Mouse (Mus musculus) forebrain, embryonic 14.5 days (tissue): ENCODE data around the gene Cd5l. TPM values are rescaled to one million over a fixed set of nuclear protein-coding genes. Genes with fewer than 3 reads are reported as not detected.
"Not testable (repeated sequence)": the region's sequence is repeated elsewhere in the genome, so short reads cannot be mapped to it uniquely, and the experiment has no call there.

Source experiments
- ATAC-seq: fragments of 200-750 bp; cut with Nextera tagmentation; 2 replicates; pipeline ENCODE4 v1.8.0; 2017; ENCODE audit warnings: mild to moderate bottlenecking, moderate library complexity
- DNase-seq: peaks from one replicate; pipeline ENCODE4 v3.0.0-alpha.2; 2015; ENCODE audit warnings: low spot score
- H3K27ac ChIP-seq: fragments of 300-500 bp; sonication (generic); 2 replicates; pipeline ENCODE4 v1.5.1; 2014; ENCODE audit warnings: low read depth, mild to moderate bottlenecking, control low read depth, low read length, moderate library complexity
- H3K27me3 ChIP-seq: fragments of 300-500 bp; sonication (generic); replicated peaks from 2 replicates; pipeline ENCODE4 v1.6.1; 2014; ENCODE audit warnings: low read length, control low read depth, mixed read lengths; ENCODE audit not compliant: control insufficient read depth, insufficient read depth
- H3K36me3 ChIP-seq: fragments of 300-500 bp; sonication (generic); 2 replicates; pipeline ENCODE4 v1.6.1; 2014; ENCODE audit warnings: low read length, control low read depth; ENCODE audit not compliant: control insufficient read depth, insufficient read depth
- H3K4me1 ChIP-seq: fragments of 300-500 bp; sonication (generic); 2 replicates; pipeline ENCODE4 v1.6.1; 2014; ENCODE audit warnings: antibody characterized with exemption, low read length, control low read depth; ENCODE audit not compliant: control insufficient read depth, insufficient read depth
- H3K4me2 ChIP-seq: fragments of 300-500 bp; sonication (generic); 2 replicates; pipeline ENCODE4 v1.6.1; 2014; ENCODE audit warnings: mild to moderate bottlenecking, control low read depth, low read length
- H3K4me3 ChIP-seq: fragments of 300-500 bp; sonication (generic); 2 replicates; pipeline ENCODE4 v1.5.1; 2014; ENCODE audit warnings: low read depth, low read length, control low read depth
- H3K9ac ChIP-seq: fragments of 300-500 bp; sonication (generic); 2 replicates; pipeline ENCODE4 v1.6.1; 2014; ENCODE audit warnings: mild to moderate bottlenecking, low read length, control low read depth, moderate library complexity
- H3K9me3 ChIP-seq: fragments of 300-500 bp; sonication (generic); replicated peaks from 2 replicates; pipeline ENCODE4 v1.6.1; 2016; ENCODE audit warnings: low read length, control low read depth, mixed read lengths; ENCODE audit not compliant: control insufficient read depth
- WGBS: fragments of 180-500 bp; shearing (Covaris S2); extraction: QIAGEN DNeasy Blood & Tissue Kit; methylation state at CpG from one replicate; pipeline ENCODE4 v1.1.7; 2014; 5-methylcytosine and 5-hydroxymethylcytosine counted together
- polyA plus RNA-seq: library from polyadenylated mRNA; unstranded; fragments of >200 nt; fragmentation: Nextera tagmentation; extraction: Ambion mirVana; gene quantifications from 2 replicates; pipeline ENCODE4 v1.2.1, GENCODE M21; 2014

The Cd5l gene
- polyA plus RNA-seq, 1 experiment from 2014 or later, result 0.27 TPM

- Histone ChIP-seq H3K4me1 (no peaks in the 10 kb centered on the region), H3K9me3 (no peaks in the 10 kb centered on the region), H3K9ac (no peak overlapping the region), H3K36me3 (no peaks in the 10 kb centered on the region), H3K27ac (no peak overlapping the region), H3K27me3 (no peaks in the 10 kb centered on the region), H3K4me3 (no peak overlapping the region), H3K4me2 (no peak overlapping the region)
- DNase-seq (no peak), ATAC-seq (no peak)
- 88% methylated on average over 10 of the region's 10 CpGs for WGBS
Observed at GRCm38 (mm10) chr3:87367511-87367910, 9.8 kb downstream of the Cd5l start.

GRCm38 (mm10) chr3:87369181-87369580 lies 11.5 kb downstream of the Cd5l start:
- H3K9ac ChIP-seq, result no peak overlapping the region
- no peak overlapping the region for H3K4me3 ChIP-seq
- no peaks in the 10 kb centered on the region for H3K27me3 ChIP-seq
- no peak overlapping the region for H3K4me2 ChIP-seq
- DNase-seq (no peak), ATAC-seq (no peak)
- WGBS, result 83% methylated on average over 5 of the region's 5 CpGs
- H3K9me3 ChIP-seq, result no peaks in the 10 kb centered on the region
- no peaks in the 10 kb centered on the region for H3K4me1 ChIP-seq
- H3K36me3 ChIP-seq, result no peaks in the 10 kb centered on the region
- H3K27ac ChIP-seq, result no peak overlapping the region

- Histone ChIP-seq H3K4me1 (no peaks in the 10 kb centered on the region), H3K4me3 (no peak within 1 kb of the TSS), H3K9me3 (no peaks in the 10 kb centered on the region), H3K4me2 (no peak within 1 kb of the TSS), H3K27ac (no peak within 1 kb of the TSS), H3K36me3 (no peaks in the 10 kb centered on the region), H3K27me3 (no peaks in the 10 kb centered on the region), H3K9ac (no peak within 1 kb of the TSS)
- WGBS, result 88% methylated on average over 18 of the region's 18 CpGs
- ATAC-seq (no peak), DNase-seq (no peak)
Observed at GRCm38 (mm10) chr3:87376195-87377165, 18.8 kb downstream of the Cd5l start, which contains the start of gene Fcrl1. Fcrl1 (plus strand) TSS chr3:87376387.

- H3K36me3 ChIP-seq, result no peaks in the 10 kb centered on the region
- no peak overlapping the region for H3K9ac ChIP-seq
- ATAC-seq (no peak), DNase-seq (no peak)
- no peaks in the 10 kb centered on the region for H3K9me3 ChIP-seq
- no peaks in the 10 kb centered on the region for H3K4me1 ChIP-seq
- H3K4me3 ChIP-seq, result no peak overlapping the region
- H3K27ac ChIP-seq, result no peak overlapping the region
- 67% methylated on average over 3 of the region's 3 CpGs for WGBS
- H3K27me3 ChIP-seq, result no peaks in the 10 kb centered on the region
- H3K4me2 ChIP-seq, result no peak overlapping the region
Observed at GRCm38 (mm10) chr3:87377228-87377627, 19.5 kb downstream of the Cd5l start.

GRCm38 (mm10) chr3:87377719-87378118 lies 20.0 kb downstream of the Cd5l start:
- Histone ChIP-seq H3K27me3 (no peaks in the 10 kb centered on the region), H3K9me3 (no peaks in the 10 kb centered on the region), H3K9ac (no peak overlapping the region), H3K4me3 (no peak overlapping the region), H3K36me3 (no peaks in the 10 kb centered on the region), H3K4me2 (no peak overlapping the region), H3K27ac (no peak overlapping the region), H3K4me1 (no peaks in the 10 kb centered on the region)
- DNase-seq (no peak), ATAC-seq (no peak)
- 73% methylated on average over 6 of the region's 6 CpGs for WGBS

- not testable (repeated sequence) for ATAC-seq, H3K4me3 ChIP-seq, DNase-seq, H3K36me3 ChIP-seq, H3K27me3 ChIP-seq, H3K4me1 ChIP-seq, H3K4me2 ChIP-seq, H3K27ac ChIP-seq, H3K9me3 ChIP-seq, H3K9ac ChIP-seq
- WGBS, result 81% methylated on average over 2 of the region's 2 CpGs
Observed at GRCm38 (mm10) chr3:87379641-87380315, 22.1 kb downstream of the Cd5l start.

GRCm38 (mm10) chr3:87381806-87382712 lies 24.4 kb downstream of the Cd5l start:
- H3K27ac ChIP-seq, result no peak overlapping the region
- no peak overlapping the region for H3K9ac ChIP-seq
- H3K36me3 ChIP-seq, result no peaks in the 10 kb centered on the region
- WGBS, result 64% methylated on average over 6 of the region's 7 CpGs
- no peaks in the 10 kb centered on the region for H3K4me1 ChIP-seq
- H3K27me3 ChIP-seq, result no peaks in the 10 kb centered on the region
- H3K4me3 ChIP-seq, result no peak overlapping the region
- H3K4me2 ChIP-seq, result no peak overlapping the region
- ATAC-seq, result no peak
- no peak for DNase-seq
- no peaks in the 10 kb centered on the region for H3K9me3 ChIP-seq

- no peak overlapping the region for H3K4me3 ChIP-seq
- no peaks in the 10 kb centered on the region for H3K36me3 ChIP-seq
- H3K4me2 ChIP-seq, result no peak overlapping the region
- DNase-seq (no peak), ATAC-seq (no peak)
- H3K27me3 ChIP-seq, result no peaks in the 10 kb centered on the region
- H3K9me3 ChIP-seq, result no peaks in the 10 kb centered on the region
- WGBS, result 92% methylated on average over 3 of the region's 3 CpGs
- H3K27ac ChIP-seq, result no peak overlapping the region
- H3K9ac ChIP-seq, result no peak overlapping the region
- H3K4me1 ChIP-seq, result no peaks in the 10 kb centered on the region
Observed at GRCm38 (mm10) chr3:87383308-87383707, 25.6 kb downstream of the Cd5l start.
